Mouse (Mus musculus): ENCODE measurements at regions not wholly inside any gene's neighbourhood (a gene's known extent, or its start where the extent isn't known, plus 50 kb on each side); places are given as distances from the start of the nearest gene placed in this dataset.

DNA sequence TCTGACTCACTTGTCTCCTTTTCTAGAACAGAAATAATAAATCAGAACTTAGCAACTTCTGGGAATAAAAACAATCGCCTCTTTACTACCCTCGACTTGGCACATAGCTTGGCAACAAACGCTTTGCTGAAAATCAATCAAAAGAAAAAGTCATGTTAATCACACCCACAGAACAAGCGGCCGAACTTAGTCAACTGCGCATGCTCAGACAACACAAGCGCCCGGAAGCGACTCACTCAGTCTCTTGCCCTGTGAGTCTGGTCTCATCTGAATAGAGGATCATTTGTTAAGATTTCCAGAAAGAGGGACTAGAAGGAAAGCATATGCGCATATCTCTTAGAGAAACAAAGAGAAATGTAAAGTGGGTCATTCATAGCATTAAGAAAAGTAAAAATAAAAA lies 375.8 kb downstream of the Gpd2 start:
- DNase-seq (ENCODE audit: low spot score), result peak; percentile 60

DNA sequence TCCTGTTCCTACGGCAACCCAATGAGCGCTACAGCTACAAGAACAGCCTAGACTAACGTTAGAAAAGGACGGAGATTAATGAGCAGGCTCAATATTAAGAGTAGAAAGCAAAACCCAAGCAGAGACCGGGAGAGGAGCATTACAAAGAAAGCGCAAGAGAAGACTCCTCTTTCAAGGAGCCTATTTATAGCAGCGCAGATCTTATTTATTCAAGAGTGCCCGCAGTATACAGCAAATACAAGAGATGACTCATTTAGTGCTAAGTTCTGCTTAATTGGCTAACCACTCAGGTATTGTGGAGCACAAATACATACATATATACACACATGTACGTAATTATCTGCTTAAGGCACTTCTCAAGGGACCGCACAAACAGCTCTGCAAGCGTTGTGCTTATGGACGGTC lies 377.2 kb downstream of the Gpd2 start:
- DNase-seq (ENCODE audit: low spot score), result no peak

GRCm38 (mm10) chr2:57616525-57617225 lies 379.2 kb downstream of the Gpd2 start:
- no peak for DNase-seq (ENCODE audit: low spot score)

GRCm38 (mm10) chr2:57617258-57617657 lies 379.8 kb downstream of the Gpd2 start:
- DNase-seq (ENCODE audit: low spot score), result no peak

- DNase-seq (ENCODE audit: low spot score), result no peak
Measured at GRCm38 (mm10) chr2:57644117-57644516, 353.6 kb upstream of the Galnt5 start.

GRCm38 (mm10) chr2:57644541-57644940 lies 353.1 kb upstream of the Galnt5 start:
- peak; percentile 13 for DNase-seq (ENCODE audit: low spot score)

DNA sequence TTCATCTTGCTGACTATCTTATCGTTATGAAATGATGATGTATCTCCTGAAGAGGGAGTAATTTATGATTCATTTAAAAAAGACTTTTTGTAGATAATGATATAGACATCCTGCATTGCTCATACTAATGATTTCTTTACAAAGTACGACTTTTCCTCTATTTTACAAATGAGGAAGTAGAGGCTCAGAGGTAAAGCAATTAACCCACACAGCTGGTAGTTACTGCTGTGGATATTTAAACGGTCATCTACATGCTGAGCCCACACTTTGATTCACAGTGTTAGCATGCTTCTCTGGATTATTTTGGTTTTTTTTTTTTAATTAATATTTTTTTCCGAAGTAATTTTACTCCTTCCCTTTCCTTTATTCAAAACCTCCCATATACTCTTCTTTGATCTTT lies 348.7 kb upstream of the Galnt5 start:
- no peak for DNase-seq (ENCODE audit: low spot score)

DNA sequence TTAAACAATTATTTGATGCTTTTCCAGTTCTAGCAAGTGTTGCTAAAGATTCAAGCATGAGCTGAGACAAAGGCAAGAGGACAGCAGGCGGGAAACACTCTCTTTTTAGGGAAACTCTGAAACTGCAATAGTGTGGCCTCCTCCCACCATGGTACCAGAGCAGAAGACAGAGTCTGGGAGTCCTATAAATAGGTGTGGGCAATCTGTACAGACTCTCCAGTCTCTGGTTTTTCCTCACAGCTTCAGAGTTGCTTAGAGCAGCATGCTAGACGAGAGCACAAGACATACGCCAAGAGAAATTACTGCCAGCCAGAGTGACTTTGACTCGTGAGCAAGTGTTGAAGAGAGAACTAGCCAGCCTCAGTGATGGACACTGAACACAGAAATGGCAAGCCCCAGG lies 340.3 kb upstream of the Galnt5 start:
- DNase-seq (ENCODE audit: low spot score), result no peak

DNA sequence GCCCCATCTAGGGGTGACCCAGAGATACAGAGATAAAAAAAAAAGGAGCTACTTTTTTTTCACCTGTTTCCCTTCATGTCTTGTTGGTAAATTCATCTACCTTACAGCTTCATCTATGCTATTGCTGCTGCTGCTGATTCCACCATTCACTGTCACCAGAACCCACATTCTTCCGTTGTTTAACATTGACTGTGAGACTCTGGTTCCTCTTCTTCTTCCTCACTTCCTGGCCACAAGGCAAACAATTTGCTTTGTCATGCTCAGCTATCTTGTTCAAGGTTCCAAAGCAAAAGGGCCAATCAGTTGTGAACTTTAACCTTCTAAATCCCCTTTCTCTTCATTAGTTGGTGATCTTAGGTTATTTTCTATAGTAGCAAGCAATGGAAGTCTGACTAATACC lies 335.8 kb upstream of the Galnt5 start:
- DNase-seq (ENCODE audit: low spot score), result no peak

DNA sequence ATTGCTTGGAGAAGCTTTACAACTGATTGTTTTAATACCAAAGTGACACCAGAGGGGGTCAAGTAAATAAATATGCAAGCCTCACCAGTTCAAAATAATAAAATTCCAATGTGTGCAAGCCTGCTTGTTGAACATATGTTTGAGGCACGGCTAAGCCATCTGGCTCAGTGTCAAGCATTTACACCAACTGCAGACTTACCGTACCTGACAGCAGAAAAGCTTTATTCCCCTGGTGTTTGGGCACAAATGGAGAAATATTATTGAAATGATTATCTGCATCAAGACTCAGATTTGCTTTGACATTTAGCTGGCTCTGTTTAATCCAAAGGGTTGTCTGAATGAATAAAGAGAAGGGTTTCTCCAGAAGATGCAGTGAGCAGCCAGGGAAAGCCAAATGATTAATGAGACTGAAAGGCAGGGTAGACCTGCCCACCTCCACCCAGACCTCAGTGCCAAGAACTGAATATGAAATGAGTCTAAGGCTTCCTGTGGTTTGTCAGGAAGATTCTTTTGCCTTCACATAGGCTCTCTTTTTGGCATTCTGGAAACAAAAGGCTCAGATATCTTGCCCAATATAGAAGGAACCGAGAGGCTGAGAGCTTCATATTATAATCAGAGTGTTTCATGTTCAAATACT lies 325.6 kb upstream of the Galnt5 start:
- DNase-seq (ENCODE audit: low spot score), result no peak

GRCm38 (mm10) chr2:57689877-57690276 lies 307.8 kb upstream of the Galnt5 start:
- no peak for DNase-seq (ENCODE audit: low spot score)

DNA sequence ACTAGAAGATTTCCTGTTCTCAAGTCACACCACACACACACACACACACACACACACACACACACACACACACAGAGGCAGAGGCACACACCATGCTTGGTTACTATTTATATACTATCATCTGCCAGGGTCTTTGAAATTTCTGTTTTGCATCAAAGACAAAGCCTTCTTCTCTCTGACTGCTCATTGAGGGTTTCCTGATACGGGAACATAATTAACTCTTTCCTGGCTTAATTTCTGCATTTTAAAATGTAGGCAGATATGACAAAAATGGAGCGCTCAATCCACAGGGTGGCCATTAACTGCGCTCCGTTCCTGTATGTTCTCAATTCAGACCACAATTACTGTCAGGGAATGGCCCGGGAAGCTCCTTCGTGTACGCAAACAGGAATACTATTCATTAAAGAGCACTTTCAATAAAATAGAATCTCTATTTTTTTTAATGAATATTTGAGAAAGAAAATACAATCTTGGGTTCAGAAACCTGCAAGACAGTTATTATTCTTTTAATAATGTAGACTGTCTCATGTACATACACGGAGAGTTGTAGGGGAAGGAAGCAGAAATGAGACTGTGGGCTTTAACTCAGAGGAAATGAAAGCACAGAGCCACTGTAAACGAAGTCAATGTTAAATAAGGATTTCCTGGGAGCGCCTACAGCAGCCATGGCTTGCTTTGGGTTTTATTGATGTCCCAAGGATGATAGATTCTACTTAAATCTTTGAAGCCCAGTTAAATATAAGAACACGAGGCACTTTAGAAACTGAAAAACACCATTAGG lies 300.5 kb upstream of the Galnt5 start:
- DNase-seq (ENCODE audit: low spot score), result no peak

DNA sequence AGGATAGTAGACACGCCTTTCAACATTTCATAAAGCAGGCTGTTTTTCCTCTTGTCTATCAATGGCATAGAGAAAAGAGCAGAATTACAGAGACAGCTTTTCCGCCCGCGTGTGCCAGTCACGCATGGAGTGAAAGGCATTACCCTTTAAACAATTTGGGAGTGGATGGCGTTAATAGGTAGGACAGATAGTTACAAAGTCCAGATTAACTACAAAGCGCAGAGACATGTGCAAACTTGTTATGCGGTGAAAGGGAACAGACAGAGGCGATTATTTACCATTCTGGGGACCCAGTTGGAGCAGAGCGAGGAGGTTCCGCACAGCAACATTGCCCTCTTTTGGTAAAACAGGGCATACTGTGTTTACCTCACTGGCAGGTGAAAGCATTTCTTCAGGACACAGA lies 299.0 kb upstream of the Galnt5 start:
- peak; percentile 66 for DNase-seq (ENCODE audit: low spot score)

- DNase-seq (ENCODE audit: low spot score), result no peak
Measured at GRCm38 (mm10) chr2:57699226-57699625, 298.5 kb upstream of the Galnt5 start.

DNA sequence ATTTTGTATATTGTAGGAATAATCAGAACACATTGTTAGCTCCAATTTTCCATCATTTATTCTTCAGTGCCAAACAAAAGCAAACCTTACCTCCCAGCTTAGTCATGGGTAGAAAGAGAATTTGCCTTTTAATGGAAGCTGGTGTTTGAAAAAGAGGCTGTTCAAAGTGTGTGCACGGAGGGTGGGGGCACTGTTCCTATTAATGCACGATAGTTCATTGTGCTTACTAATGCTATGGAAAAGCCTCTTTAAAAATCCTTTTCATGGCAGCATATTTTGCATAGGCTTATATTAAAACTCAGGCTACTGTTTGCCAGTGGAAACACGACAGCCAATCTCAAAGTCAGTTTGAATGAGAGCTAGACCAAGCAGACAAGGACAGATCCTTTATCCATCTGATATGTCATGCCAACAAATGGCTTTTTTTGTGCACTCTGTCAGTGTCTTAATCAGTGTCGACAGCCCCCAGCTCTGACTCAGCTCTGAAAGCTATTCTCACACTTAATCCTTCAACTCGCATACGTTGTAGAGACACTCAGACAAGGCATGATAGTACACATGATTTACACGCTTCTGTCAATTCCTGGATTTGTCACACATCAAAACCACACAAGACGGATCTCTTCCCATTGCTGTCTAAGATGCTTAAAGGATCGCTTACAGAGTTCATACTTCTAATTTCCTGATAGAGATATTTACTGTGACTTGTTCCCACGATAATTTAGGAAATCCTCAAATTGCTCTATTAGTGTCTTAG lies 280.8 kb upstream of the Galnt5 start:
- no peak for DNase-seq (ENCODE audit: low spot score)
